Mouse (Mus musculus) limb, embryonic 12.5 days (tissue): ENCODE results near the gene Rnf26. TPM values are rescaled to one million over a fixed set of nuclear protein-coding genes. Genes with fewer than 3 reads are reported as not detected.

Source experiments
- ATAC-seq: fragments of 200-750 bp; cut with Nextera tagmentation; 2 replicates; pipeline ENCODE4 v1.8.0; 2017; ENCODE audit warnings: low read depth, moderate TSS enrichment; ENCODE audit not compliant: insufficient number of reproducible peaks, insufficient read depth, low FRiP score, low TSS enrichment
- H3K27ac ChIP-seq: fragments of 300-500 bp; sonication (generic); 2 replicates; pipeline ENCODE4 v1.5.1; 2016; ENCODE audit warnings: mild to moderate bottlenecking, moderate library complexity
- H3K27me3 ChIP-seq: fragments of 300-500 bp; sonication (generic); 2 replicates; pipeline ENCODE4 v1.6.1; 2016; ENCODE audit warnings: mild to moderate bottlenecking, moderate library complexity
- H3K36me3 ChIP-seq: fragments of 300-500 bp; sonication (generic); 2 replicates; pipeline ENCODE4 v1.6.1; 2016; ENCODE audit warnings: mild to moderate bottlenecking, moderate library complexity
- H3K4me1 ChIP-seq: fragments of 300-500 bp; sonication (generic); replicated peaks from 2 replicates; pipeline ENCODE4 v1.6.1; 2016
- H3K4me2 ChIP-seq: fragments of 300-500 bp; sonication (generic); 2 replicates; pipeline ENCODE4 v1.6.1; 2016; ENCODE audit warnings: mild to moderate bottlenecking, moderate library complexity
- H3K4me3 ChIP-seq: fragments of 300-500 bp; sonication (generic); replicated peaks from 2 replicates; pipeline ENCODE4 v1.5.1; 2016; ENCODE audit warnings: mild to moderate bottlenecking
- H3K9ac ChIP-seq: fragments of 300-500 bp; sonication (generic); replicated peaks from 2 replicates; pipeline ENCODE4 v1.6.1; 2016; ENCODE audit warnings: mild to moderate bottlenecking, moderate library complexity
- H3K9me3 ChIP-seq: fragments of 300-500 bp; sonication (generic); 2 replicates; pipeline ENCODE4 v1.6.1; 2016; ENCODE audit warnings: mild to moderate bottlenecking, moderate library complexity
- WGBS: fragments of 180-500 bp; shearing (Covaris S2); methylation state at CpG from one replicate; pipeline ENCODE4 v1.1.7; 2016; 5-methylcytosine and 5-hydroxymethylcytosine counted together
- polyA plus RNA-seq: library from polyadenylated mRNA; unstranded; fragments of >200 nt; fragmentation: Nextera tagmentation; extraction: Ambion mirVana; gene quantifications from 2 replicates; pipeline ENCODE4 v1.2.1, GENCODE M21; 2016

Gene Rnf26
- polyA plus RNA-seq, 1 experiment from 2014 or later, result 91.4 TPM

DNA sequence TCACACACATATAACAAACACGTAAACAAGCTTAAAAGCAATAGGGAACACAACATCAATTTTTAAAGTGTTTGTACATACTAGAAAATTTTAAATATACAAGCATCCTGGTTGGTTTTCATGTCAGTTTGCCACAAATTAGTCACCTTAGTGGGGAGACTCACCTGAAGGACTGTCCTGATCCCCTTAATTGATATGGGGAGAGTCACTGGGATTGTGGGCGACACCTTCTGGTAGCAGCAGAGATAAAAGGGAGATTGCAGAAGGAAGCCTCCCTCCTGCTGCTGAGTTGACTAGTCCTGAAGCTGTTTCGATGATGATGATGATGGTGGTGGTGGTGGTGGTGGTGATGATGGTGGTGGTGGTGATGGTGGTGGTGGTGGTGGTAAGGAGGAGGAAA is 60.5 kb downstream of the Rnf26 start:
- no peak overlapping the region for H3K27ac ChIP-seq
- H3K9me3 ChIP-seq, result 0 out of 2 replicates have a peak, but pooled peaks cover 3% of the 10 kb centered on the region
- WGBS, result 64% methylated on average over 3 of the region's 3 CpGs
- H3K4me3 ChIP-seq, result no peak overlapping the region
- H3K4me2 ChIP-seq, result no peak overlapping the region
- peaks cover 5% of the 10 kb centered on the region; the same call in 1 of the 2 replicates for H3K27me3 ChIP-seq
- no peak for ATAC-seq
- no peak overlapping the region for H3K9ac ChIP-seq
- H3K4me1 ChIP-seq, result no peaks in the 10 kb centered on the region
- H3K36me3 ChIP-seq, result no peaks in the 10 kb centered on the region

DNA sequence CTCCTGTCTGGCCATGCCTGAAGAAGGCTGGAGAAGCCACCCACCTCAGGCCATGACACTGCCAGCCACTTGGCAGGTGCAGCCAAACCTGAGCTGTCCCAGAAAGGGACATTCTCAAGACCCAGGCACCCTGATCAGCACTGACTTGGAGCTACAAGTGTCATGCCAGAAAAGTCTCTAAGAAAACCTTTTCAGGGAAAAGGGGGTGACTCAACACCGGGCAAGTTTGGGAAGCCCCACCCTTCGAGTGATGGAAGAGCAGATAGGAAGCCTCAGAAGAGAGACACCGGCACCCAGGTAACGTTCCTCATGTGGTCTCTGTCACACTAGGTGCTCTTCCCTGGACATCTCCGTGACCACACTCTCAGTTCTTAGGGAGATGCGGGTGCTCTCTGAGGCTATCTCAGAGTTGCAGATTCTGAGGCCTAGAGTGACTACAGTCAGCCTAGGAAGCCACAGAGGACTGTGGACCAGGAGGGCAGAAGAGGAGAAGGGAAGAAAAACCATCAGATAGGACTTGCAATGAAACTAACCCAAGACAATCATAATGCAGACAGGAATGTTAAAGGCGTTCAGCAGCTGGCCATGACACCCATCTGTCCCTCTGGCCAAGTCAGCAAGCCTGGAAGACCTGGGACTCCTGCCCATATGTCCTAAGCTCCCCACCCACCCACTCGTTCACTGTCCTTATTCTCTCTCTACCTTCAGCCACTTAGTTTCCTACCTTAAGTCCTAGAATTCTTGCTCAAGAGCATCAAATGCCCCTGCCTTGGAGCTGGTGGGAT is 63.7 kb downstream of the Rnf26 start:
- Histone ChIP-seq H3K27me3 (peaks cover 25% of the 10 kb centered on the region), H3K36me3 (no peaks in the 10 kb centered on the region), H3K4me1 (no peaks in the 10 kb centered on the region; the same call in 1 of the 2 replicates), H3K4me2 (no peak overlapping the region), H3K9ac (no peak overlapping the region), H3K9me3 (no peaks in the 10 kb centered on the region), H3K27ac (no peak overlapping the region), H3K4me3 (no peak overlapping the region)
- 87% methylated on average over 8 of the region's 8 CpGs for WGBS
- ATAC-seq, result no peak

- peaks cover 4% of the 10 kb centered on the region for H3K4me1 ChIP-seq
- H3K4me3 ChIP-seq, result no peak overlapping the region
- 77% methylated on average over 15 of the region's 15 CpGs for WGBS
- H3K27ac ChIP-seq, result no peak overlapping the region
- H3K9me3 ChIP-seq, result no peaks in the 10 kb centered on the region
- H3K27me3 ChIP-seq, result peaks cover 33% of the 10 kb centered on the region
- no peak for ATAC-seq
- H3K9ac ChIP-seq, result no peak overlapping the region
- no peak overlapping the region for H3K4me2 ChIP-seq
- no peaks in the 10 kb centered on the region for H3K36me3 ChIP-seq
Observed at GRCm38 (mm10) chr9:44048541-44049380, 64.6 kb downstream of the Rnf26 start.

DNA sequence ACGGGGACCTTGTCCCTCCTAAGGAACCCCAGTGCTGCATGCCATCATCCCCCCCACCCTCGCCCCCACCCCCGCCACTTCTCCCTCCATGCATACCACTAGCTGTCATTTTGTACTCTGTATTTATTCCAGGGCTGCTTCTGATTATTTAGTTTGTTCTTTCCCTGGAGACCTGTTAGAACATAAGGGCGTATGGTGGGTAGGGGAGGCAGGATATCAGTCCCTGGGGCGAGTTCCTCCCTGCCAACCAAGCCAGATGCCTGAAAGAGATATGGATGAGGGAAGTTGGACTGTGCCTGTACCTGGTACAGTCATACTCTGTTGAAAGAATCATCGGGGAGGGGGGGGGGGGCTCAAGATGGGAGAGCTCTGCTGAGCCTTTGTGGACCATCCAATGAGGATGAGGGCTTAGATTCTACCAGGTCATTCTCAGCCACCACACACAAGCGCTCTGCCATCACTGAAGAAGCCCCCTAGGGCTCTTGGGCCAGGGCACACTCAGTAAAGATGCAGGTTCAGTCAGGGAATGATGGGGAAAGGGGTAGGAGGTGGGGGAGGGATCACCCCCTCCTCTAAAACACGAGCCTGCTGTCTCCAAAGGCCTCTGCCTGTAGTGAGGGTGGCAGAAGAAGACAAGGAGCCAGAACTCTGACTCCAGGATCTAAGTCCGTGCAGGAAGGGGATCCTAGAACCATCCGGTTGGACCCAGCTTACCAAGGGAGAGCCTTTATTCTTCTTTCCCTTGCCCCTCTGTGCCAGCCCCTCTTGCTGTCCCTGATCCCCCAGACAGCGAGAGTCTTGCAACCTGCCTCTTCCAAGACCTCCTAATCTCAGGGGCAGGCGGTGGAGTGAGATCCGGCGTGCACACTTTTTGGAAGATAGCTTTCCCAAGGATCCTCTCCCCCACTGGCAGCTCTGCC is 65.5 kb downstream of the Rnf26 start:
- no peaks in the 10 kb centered on the region for H3K9me3 ChIP-seq
- WGBS, result 69% methylated on average over 14 of the region's 14 CpGs
- no peak overlapping the region; the same call in 1 of the 2 replicates for H3K4me2 ChIP-seq
- no peak overlapping the region for H3K4me3 ChIP-seq
- no peak overlapping the region for H3K9ac ChIP-seq
- H3K36me3 ChIP-seq, result no peaks in the 10 kb centered on the region
- H3K27me3 ChIP-seq, result peaks cover 42% of the 10 kb centered on the region
- peaks cover 12% of the 10 kb centered on the region for H3K4me1 ChIP-seq
- no peak for ATAC-seq
- H3K27ac ChIP-seq, result no peak overlapping the region

DNA sequence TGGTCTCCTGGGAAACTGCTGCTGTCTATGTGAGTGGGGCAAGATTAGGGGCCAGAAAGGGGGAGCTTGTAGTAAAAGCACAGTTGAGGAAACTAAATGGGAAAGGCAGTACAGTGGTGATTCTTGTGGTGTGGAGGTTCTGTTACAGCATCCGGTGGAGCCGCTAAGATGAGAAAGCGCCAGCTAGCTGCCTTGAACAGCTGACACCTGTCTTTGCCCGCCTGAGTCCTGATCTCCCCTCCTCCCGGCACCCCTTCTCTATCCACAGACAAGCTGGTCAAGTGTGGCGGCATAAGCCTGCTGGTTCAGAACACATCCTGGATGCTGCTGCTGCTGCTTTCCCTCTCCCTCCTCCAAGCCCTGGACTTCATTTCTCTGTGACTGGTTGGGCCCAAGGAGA is 66.2 kb downstream of the Rnf26 start:
- H3K27me3 ChIP-seq, result peaks cover 50% of the 10 kb centered on the region
- no peaks in the 10 kb centered on the region for H3K36me3 ChIP-seq
- no peak overlapping the region for H3K27ac ChIP-seq
- H3K4me1 ChIP-seq, result peaks cover 14% of the 10 kb centered on the region
- no peak for ATAC-seq
- no peak overlapping the region; the same call in 1 of the 2 replicates for H3K4me2 ChIP-seq
- no peak overlapping the region for H3K4me3 ChIP-seq
- 57% methylated on average over 6 of the region's 6 CpGs for WGBS
- H3K9me3 ChIP-seq, result no peaks in the 10 kb centered on the region
- no peak overlapping the region for H3K9ac ChIP-seq

- peaks cover 56% of the 10 kb centered on the region for H3K27me3 ChIP-seq
- no peak overlapping the region for H3K27ac ChIP-seq
- 89% methylated on average over 12 of the region's 12 CpGs for WGBS
- no peak overlapping the region for H3K4me3 ChIP-seq
- ATAC-seq, result no peak
- no peak overlapping the region for H3K9ac ChIP-seq
- H3K9me3 ChIP-seq, result no peaks in the 10 kb centered on the region
- H3K4me2 ChIP-seq, result no peak overlapping the region
- peaks cover 14% of the 10 kb centered on the region for H3K4me1 ChIP-seq
- no peaks in the 10 kb centered on the region for H3K36me3 ChIP-seq
Observed at GRCm38 (mm10) chr9:44046426-44046825, 66.9 kb downstream of the Rnf26 start.

- Histone ChIP-seq H3K4me3 (no peak overlapping the region), H3K9ac (no peak overlapping the region), H3K27ac (no peak overlapping the region), H3K27me3 (peaks cover 62% of the 10 kb centered on the region), H3K4me2 (no peak overlapping the region), H3K36me3 (no peaks in the 10 kb centered on the region), H3K4me1 (peaks cover 14% of the 10 kb centered on the region), H3K9me3 (no peaks in the 10 kb centered on the region)
- ATAC-seq, result no peak
- WGBS, result 85% methylated on average over 5 of the region's 5 CpGs
Observed at GRCm38 (mm10) chr9:44045884-44046272, 67.4 kb downstream of the Rnf26 start.

Other genes starting within 250 kb of the Rnf26 start
- gene Thy1, start 70.1 kb downstream of the Rnf26 start, polyA plus RNA-seq, result 0.47 TPM in 1 of 2 replicates, not detected in the other
- gene Usp2, start 46.5 kb downstream of the Rnf26 start, polyA plus RNA-seq, result 8.5 and 11.0 TPM in 2 replicates
- 0.29 and 0.40 TPM in 2 replicates for gene Mfrp, start 11.8 kb downstream of the Rnf26 start, polyA plus RNA-seq
- 0.84 TPM in 1 of 2 replicates, not detected in the other for gene C1qtnf5, start 6.3 kb downstream of the Rnf26 start, polyA plus RNA-seq
- gene Gm49380, start within 50 bp of the Rnf26 start, polyA plus RNA-seq, result 0.08 and 0.17 TPM in 2 replicates
- gene Mcam, start 21.0 kb upstream of the Rnf26 start, polyA plus RNA-seq, result 18.0 and 18.1 TPM in 2 replicates
- gene Cbl, start 120.5 kb upstream of the Rnf26 start, polyA plus RNA-seq, result 18.4 and 18.7 TPM in 2 replicates
- not detected in 2 replicates for gene Ccdc153, start 127.2 kb upstream of the Rnf26 start, polyA plus RNA-seq
- not detected in 2 replicates for gene Pdzd3, start 138.0 kb upstream of the Rnf26 start, polyA plus RNA-seq
- 5.3 and 6.7 TPM in 2 replicates for gene Nlrx1, start 155.1 kb upstream of the Rnf26 start, polyA plus RNA-seq
- gene Abcg4, start 175.1 kb upstream of the Rnf26 start, polyA plus RNA-seq, result 7.0 and 7.7 TPM in 2 replicates
- 29.1 and 33.2 TPM in 2 replicates for gene Hinfp, start 192.2 kb upstream of the Rnf26 start, polyA plus RNA-seq
- gene C2cd2l, start 206.8 kb upstream of the Rnf26 start, polyA plus RNA-seq, result 7.9 and 8.1 TPM in 2 replicates
- gene Dpagt1, start 212.5 kb upstream of the Rnf26 start, polyA plus RNA-seq, result 38.1 and 38.6 TPM in 2 replicates
- gene H2afx, start 221.2 kb upstream of the Rnf26 start, polyA plus RNA-seq, result 429 and 481 TPM in 2 replicates
- gene Hmbs, start 230.7 kb upstream of the Rnf26 start, polyA plus RNA-seq, result 123 and 125 TPM in 2 replicates
- gene Vps11, start 248.2 kb upstream of the Rnf26 start, polyA plus RNA-seq, result 28.9 and 30.7 TPM in 2 replicates